Mouse (Mus musculus): ENCODE measurements around the gene Ankrd6.

The Ankrd6 gene

DNA sequence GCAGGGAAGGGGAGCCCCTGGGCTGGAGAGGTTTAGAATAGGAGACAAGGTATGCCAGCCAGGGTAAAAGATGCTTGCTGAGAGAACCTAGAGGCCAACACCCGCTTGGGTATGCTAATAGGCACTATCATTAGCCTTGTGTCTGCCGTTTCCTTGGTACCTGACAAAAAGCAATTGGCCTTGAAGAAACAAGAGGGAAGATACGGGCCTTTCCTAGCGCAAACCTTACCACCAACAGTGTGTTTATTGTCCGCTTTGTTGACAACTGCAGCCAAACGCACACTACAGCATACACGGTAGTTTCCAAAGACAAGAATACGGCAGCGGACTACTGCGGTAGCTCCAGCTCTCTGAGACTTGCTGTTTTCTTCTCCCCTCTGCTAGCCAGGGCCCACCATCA is 59.3 kb downstream of the Ankrd6 start:
- DNase-seq = no peak

- no peak for DNase-seq
Observed at GRCm38 (mm10) chr4:32890735-32891098, 59.9 kb downstream of the Ankrd6 start.

GRCm38 (mm10) chr4:32889996-32890734 is 60.5 kb downstream of the Ankrd6 start:
- no peak for DNase-seq

- peak; percentile 36 for DNase-seq
Observed at GRCm38 (mm10) chr4:32889246-32889645, 61.4 kb downstream of the Ankrd6 start.

GRCm38 (mm10) chr4:32886479-32886878 is 64.2 kb downstream of the Ankrd6 start:
- no peak for DNase-seq

- no peak for DNase-seq
Observed at GRCm38 (mm10) chr4:32884599-32884998, 66.0 kb downstream of the Ankrd6 start.

DNA sequence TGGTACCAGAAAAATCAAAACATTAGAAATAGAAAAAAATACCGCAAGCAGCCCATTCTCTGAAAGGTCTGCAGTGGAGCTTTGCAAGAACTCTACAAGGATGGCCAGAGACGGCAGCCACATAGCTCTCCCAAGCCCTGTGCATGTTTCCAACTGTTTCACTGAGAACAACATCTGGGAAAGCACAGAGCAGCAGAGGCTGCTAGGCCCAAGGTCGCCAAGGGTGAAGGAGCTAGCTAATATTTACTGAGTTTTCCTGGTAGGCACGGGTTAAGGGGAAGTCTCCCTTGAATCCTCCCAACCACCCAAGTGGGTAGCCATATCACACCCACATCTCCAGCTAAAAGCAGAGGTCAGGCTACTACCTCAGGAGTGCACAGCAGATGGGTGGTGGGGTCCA is 69.6 kb downstream of the Ankrd6 start:
- no peak for DNase-seq

DNA sequence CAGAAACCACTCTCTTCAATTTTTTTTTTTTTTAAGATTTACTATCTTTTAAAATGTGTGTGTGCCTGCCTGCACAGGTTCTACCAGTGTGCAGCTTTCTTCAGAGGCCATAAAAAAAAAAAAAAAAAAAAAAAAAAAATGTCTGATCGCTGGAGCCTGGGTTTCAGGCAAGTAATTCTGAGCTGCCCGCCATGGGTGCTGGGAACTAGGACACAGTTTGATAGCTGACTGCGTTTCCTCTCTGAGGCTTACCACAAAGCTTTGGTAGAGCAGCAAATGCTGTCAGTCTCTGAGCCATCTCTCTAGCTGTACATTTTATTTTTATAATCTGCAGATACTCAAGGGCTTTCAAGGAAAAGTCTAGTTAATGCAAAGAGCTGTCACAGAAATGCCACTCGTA is 76.0 kb downstream of the Ankrd6 start:
- DNase-seq = no peak

DNA sequence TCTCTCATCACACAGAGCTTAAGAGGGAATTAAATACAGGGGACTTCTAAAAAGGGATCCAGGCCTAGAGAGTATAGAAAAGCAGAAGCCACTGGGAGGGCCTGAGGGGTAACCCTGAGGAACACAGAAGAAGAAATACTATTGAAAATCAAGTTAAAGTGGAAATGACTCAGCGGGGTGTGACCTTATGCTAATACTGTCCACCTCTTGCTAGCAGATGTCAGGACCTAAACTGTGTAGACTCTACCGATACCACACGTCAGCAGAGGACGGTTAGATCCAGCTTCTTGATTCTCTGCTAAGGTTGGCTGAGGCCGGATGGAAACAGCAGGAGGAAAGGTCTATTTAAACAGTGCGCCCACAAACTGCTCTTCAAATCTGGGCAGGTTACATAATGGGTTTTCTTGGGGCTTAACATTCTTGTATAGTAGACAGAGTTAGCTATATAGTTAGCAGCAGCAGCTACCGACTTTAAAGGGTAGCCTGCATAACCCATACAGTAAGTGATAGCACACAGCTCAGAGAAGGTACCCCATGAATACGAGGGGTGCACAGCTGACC is 78.4 kb downstream of the Ankrd6 start:
- no peak for DNase-seq

- no peak for DNase-seq
Observed at GRCm38 (mm10) chr4:32869370-32869769, 81.3 kb downstream of the Ankrd6 start.

DNA sequence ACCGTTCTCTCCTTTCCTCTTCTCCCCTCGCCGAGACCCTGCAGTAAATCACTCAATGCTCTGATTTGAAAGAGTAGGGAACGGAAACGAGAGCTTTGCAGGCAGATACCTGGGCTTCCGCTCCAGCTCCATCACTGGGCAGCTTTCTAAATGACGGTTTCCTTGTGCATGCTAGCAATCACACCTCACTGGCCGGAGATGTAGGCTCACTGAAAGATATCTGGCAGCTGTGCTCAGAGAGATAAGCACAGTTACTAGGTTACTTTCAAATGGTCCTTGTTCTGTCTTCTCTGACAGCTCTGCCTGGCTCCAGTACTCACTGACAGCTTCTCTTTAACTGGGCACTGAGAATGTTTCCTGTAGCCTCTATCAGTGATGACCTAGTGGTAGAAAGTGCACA is 81.8 kb downstream of the Ankrd6 start:
- no peak for DNase-seq

GRCm38 (mm10) chr4:32868437-32868836 is 82.2 kb downstream of the Ankrd6 start:
- DNase-seq = no peak

DNA sequence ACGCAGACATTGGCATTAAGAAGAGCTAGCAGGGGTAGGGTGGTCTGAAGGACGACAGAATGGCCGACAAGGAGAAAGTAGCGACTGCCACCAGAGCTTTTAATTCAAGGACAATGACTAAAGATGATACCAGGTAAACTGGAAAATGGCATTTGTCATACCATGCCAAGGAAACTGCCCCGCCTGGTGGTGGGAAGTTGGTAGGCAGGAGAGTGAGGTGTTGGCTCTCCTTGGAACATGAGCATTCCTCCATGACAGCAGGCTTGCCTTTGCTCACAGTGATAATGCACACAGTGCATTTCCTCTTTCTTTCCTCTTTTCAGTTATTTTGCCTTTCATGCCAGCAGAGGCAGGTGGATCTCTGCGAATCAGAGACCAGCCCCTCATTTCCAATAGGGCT is 83.2 kb downstream of the Ankrd6 start:
- no peak for DNase-seq

DNA sequence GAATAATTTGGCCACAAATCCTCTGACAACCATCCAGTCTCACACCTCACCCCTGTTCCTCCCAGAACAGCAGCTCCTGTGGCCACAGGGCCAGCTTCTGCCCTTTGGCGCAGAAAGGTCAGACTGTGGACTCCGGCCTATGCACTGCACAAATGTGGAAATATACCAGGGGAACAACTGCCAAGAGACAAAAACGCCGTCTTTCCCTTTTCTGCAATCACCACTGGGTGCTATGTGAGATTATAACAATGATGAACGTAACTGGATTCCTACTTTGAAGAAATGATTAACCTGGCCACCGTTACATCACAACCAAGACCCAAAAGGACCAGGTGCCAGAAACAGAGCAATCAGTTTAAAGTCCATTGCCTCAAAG is 85.8 kb downstream of the Ankrd6 start:
- peak; percentile 53 for DNase-seq

- no peak for DNase-seq
Observed at GRCm38 (mm10) chr4:32864131-32864866, 86.3 kb downstream of the Ankrd6 start.

DNA sequence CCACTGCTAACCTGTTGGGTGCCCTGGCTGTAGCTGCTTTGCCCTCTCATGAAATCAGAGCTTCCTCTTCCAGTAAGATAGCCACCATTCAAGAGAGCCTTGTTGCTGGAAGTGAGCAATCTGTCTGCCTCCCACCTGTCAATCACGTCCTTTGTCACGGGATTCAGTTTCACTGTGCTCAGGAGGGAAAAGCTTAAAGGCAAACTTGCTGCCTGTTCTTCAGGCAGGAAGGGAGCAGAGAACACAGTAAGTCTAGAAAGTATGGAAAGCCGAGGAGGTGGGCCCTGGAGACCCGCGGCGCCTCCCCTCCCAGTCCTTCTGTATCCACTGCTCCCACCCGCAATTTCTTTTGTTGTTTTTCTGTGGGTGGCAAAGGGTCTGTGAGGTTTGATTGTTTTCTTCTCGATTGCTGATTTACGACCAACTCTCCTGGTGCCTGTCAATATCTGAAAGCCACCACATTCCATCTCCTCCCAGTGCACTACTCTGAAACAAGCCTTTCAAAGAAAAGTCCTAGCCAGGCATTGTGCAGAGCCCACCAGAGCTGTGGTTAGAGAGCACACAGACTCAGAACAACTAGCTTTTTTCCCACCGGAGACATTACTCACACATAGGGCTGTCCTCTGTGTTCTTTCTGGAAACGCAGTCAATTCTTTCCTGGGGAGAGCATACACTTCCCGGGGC is 87.1 kb downstream of the Ankrd6 start:
- no peak for DNase-seq

DNA sequence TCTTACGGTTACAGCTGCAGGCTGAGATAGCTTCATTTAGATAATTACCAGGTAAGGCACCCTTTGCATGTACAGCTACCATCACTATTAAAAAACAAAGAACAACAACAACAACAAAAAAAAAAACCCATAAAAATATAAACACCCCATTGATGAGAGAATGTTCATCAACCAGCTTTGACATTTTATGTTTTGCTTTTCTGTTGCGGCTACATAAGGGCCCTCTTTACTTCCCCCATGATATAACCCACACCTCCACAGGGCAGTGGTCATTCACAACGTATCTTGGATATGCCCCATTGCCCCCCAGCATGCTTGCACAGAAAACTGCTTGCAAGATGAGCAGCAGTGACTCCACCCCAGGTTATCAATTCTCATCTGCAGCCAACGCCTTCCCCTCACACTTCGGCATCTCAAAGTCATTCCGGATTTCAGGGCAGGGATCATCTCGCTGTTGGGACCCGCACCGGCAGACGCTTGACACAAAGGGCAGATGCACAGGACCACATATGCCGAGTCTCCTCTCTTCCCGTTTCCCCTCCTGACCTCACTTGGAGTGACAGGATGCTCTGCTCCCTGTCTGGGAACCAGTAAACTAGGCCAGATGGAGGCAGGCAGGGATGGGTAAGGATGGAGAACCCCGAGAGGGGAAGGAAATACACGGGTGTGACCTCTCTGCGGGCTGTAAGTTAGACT is 87.7 kb downstream of the Ankrd6 start:
- no peak for DNase-seq

DNA sequence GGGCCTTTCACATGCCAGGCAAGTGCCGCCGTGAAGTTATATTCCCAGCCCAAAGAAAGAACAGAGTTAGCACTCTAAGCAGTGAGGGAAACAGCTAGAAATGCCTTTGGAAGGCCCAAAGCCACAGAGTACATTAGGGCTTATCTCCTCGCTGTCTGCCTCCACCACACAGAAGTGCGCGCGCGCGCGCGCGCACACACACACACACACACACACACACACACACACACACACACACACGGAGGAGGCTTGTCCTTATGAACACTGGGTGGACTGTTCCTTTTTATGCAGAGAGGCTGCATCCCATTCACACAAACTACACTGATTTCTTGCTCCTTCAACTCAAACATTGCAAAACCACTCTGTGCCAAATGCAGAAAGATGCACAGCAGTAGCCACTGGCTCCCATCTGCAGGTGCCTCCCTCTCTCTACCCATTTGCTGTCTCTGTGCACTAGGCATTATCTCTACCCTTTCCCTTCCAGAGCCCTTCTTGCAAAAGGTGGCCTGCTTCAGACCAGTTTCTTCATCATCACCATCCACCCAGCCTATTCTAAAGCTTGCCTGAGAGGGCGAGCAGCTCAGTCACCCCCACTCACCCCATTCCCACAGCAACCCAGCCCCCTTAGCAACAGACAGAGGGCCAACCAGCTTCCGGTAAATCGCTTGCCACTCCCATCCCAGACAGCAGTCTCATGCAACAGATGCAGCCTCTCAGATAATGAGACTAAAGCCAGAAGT is 88.5 kb downstream of the Ankrd6 start:
- DNase-seq = no peak

DNA sequence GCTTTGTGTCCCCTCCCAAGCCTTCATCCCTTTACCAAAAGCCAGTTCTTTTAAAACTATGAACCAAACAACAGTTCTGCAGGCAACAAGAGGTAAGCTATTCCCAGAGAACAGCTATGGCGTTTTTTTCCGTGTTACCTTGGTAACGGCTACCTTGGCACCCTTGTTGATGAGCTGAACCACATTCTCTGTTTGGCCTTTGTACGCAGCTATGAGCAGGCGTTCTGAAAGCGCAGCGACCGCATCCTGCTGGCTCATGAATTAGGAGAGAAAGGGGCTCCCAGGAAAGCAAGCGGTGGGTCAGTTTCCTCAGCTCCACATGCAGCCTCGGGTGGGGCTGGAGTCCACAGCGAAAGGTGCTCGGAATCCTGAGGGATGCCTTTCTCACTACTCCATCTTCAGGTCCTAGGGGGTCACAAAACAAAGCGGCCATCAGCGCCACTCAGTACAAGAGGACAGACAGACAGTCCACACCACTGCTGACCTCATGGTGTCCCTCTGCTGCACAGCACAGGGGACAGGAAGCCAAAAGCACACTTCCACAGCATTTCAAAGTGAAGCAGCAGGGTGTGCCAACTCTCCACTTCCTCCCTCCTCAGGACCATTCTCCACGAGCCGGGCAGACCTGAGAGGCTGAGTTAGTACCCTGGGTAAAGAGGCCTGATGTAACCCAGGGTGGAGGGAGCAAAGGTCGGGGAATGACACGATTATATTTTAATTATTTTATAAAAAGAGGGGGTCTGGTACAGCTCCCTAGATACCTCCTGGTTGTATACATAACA is 90.3 kb downstream of the Ankrd6 start:
- no peak for DNase-seq

DNA sequence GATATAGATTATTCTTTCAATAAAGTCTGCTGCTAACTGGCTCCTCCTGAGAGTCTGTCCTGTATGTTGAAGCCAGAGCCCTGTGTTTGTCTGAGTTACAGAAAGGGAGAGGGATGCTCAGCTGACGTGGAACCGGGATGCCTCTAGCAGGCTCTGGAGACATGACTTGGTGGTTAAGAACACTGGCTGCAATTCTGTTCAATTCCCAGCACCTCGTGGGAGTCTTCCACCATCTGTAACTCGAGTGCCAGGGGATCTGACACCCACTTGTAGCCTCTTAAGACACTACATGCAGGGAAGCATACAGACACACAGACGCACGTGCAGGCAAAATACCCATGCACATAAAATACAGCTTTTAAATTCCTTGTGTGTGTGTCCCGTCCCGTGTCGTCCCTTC is 95.1 kb downstream of the Ankrd6 start:
- no peak for DNase-seq

- no peak for DNase-seq
Observed at GRCm38 (mm10) chr4:32854956-32855355, 95.7 kb downstream of the Ankrd6 start.

All from kidney, adult 18-20 months (tissue).